Mouse (Mus musculus) ES-E14 (cell line): ENCODE results near the gene Ramp2.

Source experiments
- CHD2 ChIP-seq: IDR thresholded peaks from 2 replicates; pipeline ENCODE4 v1.6.1; 2014; ENCODE audit warnings: mild to moderate bottlenecking, low read depth, low read length, inconsistent platforms
- HCFC1 ChIP-seq: IDR thresholded peaks from 2 replicates; pipeline ENCODE4 v1.6.1; 2012; ENCODE audit warnings: low read length, inconsistent platforms, borderline replicate concordance; ENCODE audit not compliant: insufficient read depth
- MAFK ChIP-seq: IDR thresholded peaks from 2 replicates; pipeline ENCODE4 v1.6.1; 2014; ENCODE audit warnings: mild to moderate bottlenecking, low read depth, low read length, inconsistent platforms; ENCODE audit not compliant: insufficient read depth
- ZC3H11A ChIP-seq: IDR thresholded peaks from 2 replicates; pipeline ENCODE4 v1.6.1; 2012; ENCODE audit warnings: low read depth, mild to moderate bottlenecking, inconsistent platforms, low read length, borderline replicate concordance
- ZNF384 ChIP-seq: IDR thresholded peaks from 2 replicates; pipeline ENCODE4 v1.6.1; 2012; ENCODE audit warnings: low read depth, low read length, inconsistent platforms

- TF ChIP-seq HCFC1 = no peak
- TF ChIP-seq ZNF384 = no peak
- TF ChIP-seq MAFK = no peak
- TF ChIP-seq CHD2 = no peak
- no peak for TF ChIP-seq ZC3H11A
These were observed 15.3 kb upstream of the Ramp2 start for GRCm38 (mm10) chr11:101230526-101230925.
